Mouse (Mus musculus): Measurements from ENCODE around the gene Zfp710.

DNA sequence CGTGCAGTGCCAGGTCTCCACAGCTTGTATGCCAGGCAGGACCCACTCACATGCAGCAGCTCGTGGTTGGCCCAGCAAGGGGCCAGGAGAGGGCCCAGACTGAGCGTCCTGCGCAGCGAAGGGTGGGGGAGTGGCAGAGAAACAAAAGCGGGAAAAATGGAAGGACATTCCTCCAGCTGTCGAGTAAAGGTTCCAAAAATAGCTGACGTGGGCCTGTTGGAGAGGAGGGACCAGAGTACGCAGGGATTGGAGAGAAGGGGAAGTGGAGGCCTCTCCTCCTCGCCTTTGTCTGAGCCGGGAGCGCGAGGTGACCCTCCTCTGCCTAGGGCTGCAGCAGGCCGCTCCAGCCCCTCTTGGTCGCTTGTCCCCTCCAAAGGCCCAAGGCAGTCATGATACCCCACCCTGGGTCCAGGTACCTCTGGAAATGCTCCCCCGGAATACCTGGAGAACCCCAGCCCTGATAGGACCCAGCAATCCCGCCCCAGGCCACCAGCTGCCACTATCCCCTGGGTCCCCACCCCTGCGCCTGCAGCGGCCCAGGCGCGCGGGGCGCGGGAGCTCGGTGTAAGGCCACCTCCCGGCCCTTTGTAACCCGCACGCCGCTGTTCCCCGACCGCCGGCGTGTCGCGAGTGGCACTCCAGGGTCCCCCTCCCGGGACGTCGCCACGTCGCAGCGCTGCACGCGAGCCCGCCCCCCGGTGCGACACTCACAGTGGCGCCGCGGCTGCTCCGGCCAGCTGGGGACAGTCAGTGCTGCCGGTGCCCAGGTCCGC, 90.0 kb downstream of the Zfp710 start:
- TF ChIP-seq CTCF (IDR thresholded peaks at IDR 0.05; ENCODE audit: control insufficient read depth, insufficient read depth, low read length) (no peak), POLR2A (IDR thresholded peaks at IDR 0.05; ENCODE audit: borderline replicate concordance, control insufficient read depth, low read depth, low read length) (0 out of 2 replicates have a peak, but pooled peaks have one; percentile 40)

Data from bone marrow, adult 2 months (tissue).